Mouse (Mus musculus): ENCODE results near the gene Ywhab.

Ywhab gene

DNA sequence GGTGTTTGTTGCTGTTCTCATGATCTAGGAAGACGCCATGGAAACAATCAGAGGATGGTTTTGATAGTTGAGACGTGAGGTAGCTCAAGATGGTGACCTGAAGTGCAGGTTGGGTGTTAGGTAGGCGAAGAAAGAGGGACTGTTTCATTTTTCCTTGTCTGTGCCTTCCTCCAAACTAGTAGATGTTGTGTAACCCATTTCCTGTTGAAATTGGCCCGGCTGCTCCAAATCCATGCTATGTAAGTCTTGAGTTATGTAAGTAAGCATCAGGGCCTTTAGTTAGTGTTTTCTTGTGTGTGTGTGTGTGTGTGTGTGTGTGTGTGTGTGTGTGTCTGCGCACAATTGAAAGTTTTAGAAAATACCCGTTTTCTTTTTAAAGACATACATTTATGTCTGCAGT lies 14.5 kb downstream of the Ywhab start:
- DNase-seq (ENCODE audit: low read depth, low spot score): no peak

DNA sequence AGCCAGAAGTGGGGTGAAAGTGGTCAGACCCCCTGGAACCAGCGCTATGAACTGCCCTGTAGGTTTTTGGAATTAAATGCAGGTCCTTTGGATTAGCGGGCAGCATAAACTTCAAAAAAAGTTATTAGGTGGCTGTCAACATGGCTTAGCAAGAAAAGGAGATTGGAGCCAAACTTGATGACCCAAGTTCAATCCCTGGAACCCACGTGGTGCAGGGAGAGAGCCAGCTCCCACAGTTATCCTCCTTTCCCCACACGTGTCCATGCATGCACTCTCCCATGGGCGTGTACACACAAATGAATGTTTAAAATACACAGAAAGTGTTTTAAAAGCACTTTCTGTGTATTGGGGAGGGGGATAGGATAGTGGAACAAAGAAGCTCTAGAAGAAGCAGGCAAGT lies 15.7 kb downstream of the Ywhab start:
- no peak for DNase-seq (ENCODE audit: low read depth, low spot score)

DNA sequence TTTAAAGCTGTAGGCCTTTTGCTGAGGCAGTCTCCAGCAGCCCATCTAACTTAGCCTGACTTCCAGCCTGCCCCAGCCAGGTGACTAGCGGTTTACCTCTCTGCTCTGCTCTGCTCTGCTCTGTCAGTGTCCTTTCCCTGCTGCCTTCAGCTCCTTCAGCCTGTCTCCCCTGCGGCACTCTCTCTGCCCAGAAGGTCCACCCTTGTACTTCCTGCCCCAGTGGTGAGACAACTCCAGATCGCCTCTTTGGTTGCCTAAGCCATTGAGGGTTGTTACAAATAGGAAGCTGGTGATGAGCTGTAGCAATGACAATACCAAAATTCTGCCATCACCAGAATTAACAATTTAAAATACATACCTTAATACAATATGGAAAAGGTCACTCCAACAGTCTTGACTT lies 16.2 kb downstream of the Ywhab start:
- DNase-seq (ENCODE audit: low read depth, low spot score): no peak

DNA sequence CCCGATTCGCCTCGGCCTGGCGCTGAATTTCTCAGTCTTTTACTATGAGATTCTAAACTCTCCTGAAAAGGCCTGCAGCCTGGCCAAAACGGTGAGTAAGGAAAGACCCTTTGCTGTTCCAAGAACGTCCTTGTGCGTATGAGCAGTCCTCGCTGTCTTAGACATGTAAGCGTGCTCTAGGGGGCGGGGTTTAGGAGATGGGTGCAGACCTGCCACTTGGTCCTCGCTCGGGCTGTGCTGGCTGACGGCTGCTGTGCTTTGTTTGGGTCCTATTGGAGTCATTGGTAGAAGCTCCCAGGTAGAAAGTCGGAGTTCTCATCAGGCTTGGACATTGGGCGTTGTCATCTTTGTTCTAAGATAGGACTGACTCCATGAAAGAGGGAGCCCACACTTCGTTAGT lies 20.5 kb downstream of the Ywhab start:
- DNase-seq (ENCODE audit: low read depth, low spot score): peak; percentile 51

DNA sequence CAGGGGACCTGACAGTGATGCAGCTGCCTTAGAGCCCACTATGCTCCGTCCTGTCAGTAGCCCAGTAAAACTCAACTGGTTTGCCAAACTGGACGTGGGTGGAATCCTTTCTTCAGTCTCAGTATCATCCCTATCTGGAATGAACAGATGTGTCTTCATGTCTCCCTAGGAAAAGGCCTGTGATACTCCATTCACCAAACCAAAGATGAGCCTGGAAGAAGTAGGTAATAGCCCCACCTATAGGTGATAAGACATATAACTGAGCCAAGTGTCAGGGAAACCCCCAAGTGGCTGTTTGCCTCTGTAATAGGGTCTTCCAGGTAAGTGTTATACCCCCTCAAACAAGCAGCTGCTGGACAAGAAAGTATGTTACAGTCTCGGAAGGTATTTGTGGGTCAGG lies 24.1 kb downstream of the Ywhab start:
- DNase-seq (ENCODE audit: low read depth, low spot score): no peak

DNA sequence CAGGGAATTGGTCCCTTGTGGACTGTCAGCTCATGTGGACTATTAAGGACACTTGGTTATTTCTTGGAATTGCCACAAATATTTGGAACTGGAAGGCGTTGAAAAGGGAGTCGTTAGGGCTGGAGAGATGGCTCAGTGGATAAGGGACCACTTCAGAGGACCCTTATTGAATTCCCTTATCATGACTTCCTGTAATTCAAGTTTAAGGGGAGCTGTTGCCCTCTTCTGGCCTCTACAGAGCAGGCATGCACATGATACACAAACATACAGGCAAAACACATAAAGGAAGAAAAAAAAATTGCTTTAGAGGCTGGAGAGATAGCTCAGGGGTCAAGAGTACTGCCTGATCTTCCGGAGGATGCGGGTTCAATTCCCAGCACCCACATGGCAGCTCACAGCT lies 25.2 kb downstream of the Ywhab start:
- no peak for DNase-seq (ENCODE audit: low read depth, low spot score)

DNA sequence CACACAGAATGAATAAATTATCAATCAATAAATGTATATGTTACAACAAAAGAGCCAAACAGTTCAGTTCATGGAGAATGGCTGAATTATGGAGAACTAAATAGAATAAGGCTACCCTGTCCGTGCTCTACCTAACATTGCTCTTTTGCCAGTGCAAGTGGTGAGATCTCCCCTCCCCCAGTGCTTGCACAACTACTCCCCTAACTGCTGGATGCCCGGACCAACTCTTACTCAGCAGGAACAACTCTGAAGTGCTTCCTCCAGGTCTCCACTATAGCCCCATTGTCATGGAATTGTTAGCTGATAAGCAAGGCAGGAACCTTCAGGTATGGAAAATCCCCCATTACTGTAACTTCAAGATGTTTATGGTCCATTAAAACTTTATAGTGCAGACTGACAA lies 27.3 kb downstream of the Ywhab start:
- DNase-seq (ENCODE audit: low read depth, low spot score): no peak

DNA sequence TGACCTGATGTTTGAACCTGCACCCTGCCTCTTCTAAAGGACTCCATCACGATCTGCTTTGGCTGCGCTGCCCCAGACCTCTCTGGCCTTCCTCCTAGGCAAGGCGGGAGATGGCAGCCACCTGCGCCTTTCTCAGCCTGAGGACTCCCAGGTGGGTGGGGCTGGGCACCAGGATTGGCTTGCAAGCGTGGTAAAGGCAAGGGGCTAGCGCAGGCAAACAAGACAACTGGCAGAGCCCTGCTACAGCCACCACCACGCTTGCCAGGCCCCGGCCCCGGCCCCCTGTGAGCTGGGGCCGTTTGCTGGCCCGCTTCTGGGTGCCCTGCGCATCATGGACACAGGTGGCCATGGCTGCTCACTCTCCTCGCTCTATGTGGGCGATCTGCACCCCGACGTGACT lies 30.4 kb downstream of the Ywhab start, which contains the start of gene Pabpc1l:
Gene Pabpc1l (plus strand): TSS at position 301 of the 400 bp plus-strand sequence.
- DNase-seq (ENCODE audit: low read depth, low spot score): no peak

DNA sequence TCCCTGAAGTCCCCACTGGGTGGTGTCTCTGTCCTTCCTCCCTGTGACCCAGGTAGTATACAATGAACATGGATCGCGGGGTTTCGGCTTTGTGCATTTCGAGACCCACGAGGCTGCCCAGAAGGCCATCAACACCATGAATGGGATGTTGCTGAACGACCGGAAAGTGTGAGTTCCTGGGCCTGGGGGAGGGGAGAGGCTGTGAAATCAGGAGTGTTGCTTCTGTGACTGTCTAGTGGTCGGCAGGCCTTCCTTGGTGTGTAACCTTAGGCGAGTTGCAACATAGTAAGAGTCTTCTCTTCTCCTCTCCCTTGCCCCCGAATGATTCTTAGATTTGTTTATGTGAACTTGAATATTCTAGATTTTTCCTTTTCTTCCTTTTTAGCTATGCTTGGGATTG lies 36.4 kb downstream of the Ywhab start:
- no peak for DNase-seq (ENCODE audit: low read depth, low spot score)

DNA sequence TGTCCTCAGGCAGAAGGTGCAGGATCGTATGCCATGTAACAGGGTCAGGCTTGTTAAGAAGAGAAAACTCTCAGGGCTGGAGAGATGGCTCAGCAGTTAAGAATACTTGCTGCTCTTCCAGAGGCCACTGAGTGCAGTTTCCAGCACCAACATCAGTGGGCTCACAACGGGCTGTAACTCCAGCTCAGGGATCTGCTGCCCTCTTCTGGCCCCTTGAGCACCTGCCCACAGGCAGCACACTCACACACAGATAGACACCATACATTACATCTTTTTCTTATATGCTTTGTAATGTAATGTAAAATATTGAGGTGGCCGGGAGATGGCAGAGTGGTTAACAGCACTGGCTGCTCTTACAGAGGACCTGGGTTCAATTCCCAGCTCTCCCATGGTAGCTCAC lies 38.2 kb downstream of the Ywhab start:
- peak; percentile 65 for DNase-seq (ENCODE audit: low read depth, low spot score)

DNA sequence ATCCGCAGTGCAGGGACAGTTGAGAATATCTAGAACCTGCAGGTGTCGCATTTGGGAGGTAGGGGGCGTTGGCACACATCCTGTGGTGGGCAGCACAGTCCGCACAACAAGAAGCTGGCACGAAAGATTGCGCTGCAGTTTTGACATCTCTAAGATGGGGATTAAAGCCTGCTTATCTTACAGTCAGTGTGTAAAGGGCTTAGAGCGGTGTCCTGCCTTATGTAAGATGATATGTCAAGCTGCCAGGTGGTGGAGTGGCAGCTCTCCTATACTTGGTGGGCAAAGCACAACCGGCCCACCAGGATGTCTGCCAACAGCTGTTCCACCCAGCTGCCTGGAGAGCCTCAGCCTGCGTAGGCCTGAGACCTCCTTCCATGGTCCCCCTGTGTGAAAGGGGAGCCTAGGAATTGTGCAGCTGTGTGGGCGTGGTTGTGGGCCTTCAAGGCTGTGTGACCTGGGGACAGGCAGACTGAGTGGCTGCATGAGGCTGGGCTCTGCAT lies 41.8 kb downstream of the Ywhab start:
- peak; percentile 28 for DNase-seq (ENCODE audit: low read depth, low spot score)

DNA sequence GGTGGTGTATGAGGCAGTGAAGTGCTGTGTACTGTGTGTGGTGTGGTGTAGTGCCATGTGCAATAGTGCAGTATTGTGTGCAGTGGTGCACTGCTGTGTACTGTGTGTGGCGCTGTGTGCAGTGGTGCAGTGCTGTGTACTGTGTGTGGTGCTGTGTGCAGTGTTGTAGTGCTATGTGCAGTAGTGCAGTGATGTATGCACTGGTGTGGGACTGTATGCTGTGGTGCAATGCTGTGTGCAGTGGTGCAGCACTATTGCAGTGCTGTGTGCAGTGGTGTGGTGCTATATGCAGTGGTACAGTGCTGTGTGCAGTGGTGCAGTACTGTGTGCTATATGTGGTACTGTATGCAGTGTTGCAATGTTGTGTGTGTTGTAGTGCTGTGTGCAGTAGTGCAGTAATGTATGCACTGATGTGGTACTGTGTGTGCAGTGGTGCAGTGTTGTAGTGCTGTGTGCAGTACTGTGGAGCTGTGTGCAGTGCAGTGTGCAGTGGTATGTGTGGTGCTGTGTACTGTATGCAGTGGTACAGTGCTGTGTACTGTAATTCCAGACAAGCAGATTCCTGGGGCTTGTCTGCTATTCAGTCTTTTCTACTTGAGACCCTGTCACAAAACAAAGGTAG lies 43.8 kb downstream of the Ywhab start:
- no peak for DNase-seq (ENCODE audit: low read depth, low spot score)

DNA sequence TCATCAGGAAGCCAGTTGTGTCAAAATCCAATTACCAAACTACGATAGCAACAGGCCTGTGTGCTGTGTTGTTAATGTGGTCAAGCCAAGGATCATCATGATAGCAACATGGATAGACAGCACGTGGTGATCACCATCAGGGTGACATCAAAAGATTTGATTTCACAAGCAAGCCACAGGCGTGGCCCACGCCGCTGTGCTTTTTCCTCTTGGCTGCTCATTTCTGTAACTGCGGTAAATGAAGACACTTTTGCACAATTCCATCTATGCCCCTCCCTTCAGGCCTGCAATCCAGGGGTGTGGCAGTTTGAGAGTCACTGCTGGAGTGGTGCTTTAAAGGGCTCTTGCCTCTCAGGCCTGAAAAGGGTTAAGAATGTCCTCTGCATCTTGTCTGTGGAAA lies 46.2 kb downstream of the Ywhab start:
- no peak for DNase-seq (ENCODE audit: low read depth, low spot score)

DNA sequence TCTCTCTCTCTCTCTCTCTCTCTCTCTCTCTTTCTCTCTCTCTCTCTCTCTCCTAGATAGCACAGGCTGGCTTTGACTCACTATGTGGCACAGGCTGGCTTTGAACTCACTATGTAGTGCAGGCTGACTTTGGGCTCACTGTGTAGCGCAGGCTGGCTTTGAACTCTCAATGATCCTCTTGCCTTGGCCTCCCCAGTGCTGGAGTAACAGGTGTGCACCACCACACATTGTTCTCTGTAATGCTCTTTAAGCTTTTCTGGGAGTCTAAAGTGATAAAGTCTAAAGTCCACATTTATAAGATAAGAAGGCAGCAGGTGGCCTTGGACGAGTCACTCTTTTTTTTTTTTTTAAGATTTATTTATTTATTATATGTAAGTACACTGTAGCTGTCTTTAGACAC lies 46.8 kb downstream of the Ywhab start:
- no peak for DNase-seq (ENCODE audit: low read depth, low spot score)

DNA sequence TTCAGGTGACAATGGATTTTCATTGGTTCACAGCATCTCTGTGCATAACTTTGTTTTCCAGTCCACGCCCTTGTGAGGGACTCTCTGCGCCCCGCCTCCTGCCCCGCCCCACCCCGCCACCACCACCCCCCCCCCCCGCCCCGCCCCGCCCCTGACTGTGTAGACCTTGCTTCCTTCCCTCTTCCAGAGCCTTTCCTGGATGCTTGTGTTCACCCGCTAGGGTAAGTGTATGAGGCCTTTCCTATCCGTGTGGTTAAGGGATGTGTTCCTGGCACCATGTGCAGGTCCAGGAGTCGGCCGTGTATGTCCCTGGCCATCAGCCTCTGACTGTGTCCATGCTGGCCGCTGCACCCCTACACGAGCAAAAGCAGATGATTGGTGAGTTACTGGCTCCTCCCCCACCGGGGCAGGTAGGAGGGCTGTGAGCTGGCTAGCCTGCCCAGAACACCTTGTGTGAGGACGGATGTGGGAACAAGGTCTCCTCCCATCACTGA lies 52.5 kb downstream of the Ywhab start:
- DNase-seq (ENCODE audit: low read depth, low spot score): peak; percentile 45

DNA sequence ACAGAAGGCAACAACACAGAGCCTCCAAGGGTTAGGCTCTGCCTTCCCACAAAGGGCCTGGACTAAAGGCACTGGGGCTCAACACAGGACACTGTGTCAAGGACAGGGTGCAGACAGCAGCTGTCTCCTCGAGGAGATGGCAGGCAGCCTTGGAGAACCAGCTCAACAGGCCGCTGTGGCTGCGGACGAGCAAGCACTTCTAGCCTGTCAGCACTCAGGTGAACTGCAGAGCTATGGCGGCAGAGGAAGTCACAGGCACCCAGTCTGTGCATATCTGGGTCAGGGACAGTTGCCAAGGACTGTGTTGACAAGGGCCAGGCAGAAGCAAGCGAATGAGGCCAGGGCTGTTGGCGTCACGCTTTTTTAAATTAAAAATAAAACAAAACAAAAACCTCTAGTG lies 59.0 kb downstream of the Ywhab start:
- no peak for DNase-seq (ENCODE audit: low read depth, low spot score)

DNA sequence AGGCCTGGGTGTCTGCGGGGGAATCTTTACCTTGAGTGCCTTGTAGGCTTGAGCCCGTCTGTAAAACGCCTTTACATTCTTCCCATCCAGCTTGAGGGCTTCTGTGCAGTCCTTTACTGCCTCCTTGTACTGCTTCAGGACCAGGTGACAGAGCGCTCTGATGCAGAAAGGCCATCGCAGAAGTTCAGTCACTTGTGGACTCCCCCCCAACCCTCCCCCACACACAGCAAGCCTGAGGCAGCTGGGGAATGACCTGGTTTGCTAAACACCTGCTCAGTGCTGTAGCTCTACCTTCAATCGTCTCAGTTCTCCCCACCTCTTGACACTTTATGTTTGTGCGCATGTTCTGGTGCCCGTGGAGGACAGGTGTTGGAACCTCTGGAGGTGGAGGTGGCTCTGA lies 59.9 kb downstream of the Ywhab start:
- DNase-seq (ENCODE audit: low read depth, low spot score): no peak

DNA sequence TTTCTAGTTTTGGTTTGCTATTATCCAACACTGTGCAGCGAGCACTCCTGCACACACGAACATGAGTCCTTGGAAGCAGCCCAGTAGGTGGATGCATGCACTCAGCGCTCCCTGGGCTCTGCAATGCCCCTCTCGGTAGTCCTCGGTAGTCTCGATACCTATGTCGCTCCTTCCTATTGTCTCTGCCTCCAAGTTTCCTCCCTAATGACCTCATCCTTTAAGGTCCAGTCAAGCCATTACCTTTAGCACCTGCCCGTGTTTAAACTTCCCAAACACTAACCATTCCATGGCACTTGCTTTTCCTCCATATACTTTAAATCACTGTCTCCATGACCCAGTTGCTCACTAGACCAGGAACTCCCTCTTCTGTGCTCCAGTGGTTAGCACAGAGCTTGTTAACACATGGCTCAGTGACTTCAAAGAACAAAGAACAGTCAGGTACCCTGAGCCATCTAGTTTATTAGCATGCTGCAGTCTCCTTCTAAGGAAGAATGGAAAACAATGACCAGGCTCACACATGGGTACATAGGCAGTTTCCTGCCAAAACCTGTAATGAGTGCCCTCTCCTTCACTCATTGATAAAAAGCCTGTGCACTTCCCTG lies 65.0 kb downstream of the Ywhab start:
- DNase-seq (ENCODE audit: low read depth, low spot score): no peak

Data from ZHBTc4 (cell line).